Mouse (Mus musculus) liver (tissue): ENCODE data around the gene Dpp6.

Source experiments
- DNase-seq: peaks from one replicate; pipeline ENCODE4 v3.0.0-alpha.2; 2020; ENCODE audit warnings: mixed read lengths

Dpp6 gene

DNA sequence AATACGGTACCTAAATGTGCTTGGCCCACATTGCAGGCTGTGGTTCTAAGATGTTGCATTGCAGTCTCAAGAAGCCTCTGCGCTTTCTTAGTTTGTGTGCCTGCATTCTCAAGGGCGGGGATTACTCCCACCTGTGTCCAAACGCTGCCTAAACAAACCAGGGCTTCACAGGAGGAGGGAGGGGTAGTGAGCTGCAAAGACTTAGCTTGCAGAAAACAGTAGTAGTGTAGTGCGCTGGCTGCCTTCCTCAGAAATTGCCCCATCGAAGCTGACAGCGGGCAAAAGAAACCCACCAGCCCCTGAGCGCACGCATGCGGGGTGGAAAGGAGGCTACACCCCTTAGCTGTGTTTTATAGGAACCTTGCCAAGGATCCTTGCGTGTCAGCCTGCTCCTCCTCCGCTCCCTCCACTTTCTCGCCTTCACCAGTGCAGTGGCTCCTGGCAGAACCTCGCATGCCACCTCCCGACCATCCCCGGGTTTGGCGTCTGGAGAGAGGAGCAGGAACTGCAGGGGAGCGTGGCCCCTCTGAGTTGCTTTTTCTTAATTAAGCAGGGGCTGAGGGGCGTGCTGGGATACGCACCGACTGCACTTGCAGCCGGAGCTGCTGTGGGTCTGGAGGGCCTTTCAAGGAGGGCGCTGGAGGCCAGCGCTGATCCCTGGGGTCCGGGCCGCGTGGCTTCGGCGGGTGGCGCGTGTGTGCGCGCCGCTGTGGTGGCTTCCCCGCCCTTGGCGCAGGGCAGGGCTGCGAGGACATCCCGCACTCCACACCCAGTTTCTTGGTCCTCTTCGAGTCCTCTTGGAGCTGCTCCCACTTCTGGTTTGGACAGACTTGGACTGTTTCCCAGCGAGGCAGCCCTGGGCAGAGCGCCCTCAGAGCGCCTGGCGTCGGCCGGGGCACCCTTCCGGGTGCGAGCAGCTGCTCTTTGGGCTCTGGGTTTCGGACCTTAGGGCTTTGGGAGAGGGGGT lies at the start of gene Dpp6:
Gene Dpp6 (plus strand): TSS at position 229 of the 967 bp plus-strand sequence.
- DNase-seq, result no peak

DNA sequence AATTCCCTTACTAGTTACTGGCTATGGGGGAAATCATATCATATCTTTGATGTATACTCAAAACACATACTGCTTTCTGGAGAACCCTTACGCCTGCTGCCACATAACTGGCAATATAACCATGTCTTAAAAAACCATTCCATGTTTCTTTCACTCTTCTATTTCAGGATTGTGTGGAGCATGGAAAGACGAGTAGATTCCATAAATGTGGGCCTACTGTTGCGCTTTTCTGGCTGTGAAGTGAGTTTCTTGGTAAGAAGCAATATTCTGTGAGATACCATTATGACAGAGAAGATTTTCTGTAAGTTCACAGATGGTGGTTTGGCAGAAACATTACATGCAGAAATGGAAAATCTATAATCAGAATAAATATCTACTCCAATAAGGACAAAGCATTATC lies 33.0 kb upstream of the Dpp6 start:
- no peak for DNase-seq

- no peak for DNase-seq
These were observed 21.5 kb upstream of the Dpp6 start for GRCm38 (mm10) chr5:26795524-26795923.

DNA sequence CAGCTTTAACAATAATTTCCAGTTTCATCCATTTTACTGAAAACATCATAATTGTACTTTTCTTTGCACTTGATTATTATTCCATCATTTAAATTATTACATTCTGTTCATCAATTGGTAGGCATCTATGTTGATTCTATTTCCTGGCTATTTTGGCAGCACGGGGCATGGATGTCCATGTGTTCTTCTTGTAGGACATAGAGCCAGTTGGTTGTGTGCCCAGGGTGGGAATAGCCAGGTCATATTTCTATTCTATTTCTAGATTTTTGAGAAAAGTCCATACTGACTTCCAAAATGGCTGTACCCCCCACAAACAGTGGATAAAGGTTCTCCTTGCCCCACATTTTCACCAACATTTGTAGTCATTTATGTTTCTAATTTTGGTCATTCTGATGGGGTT lies 19.0 kb downstream of the Dpp6 start:
- DNase-seq, result no peak

GRCm38 (mm10) chr5:26841151-26841550 lies 24.1 kb downstream of the Dpp6 start:
- no peak for DNase-seq

GRCm38 (mm10) chr5:26854746-26855145 lies 37.7 kb downstream of the Dpp6 start:
- DNase-seq, result no peak

DNA sequence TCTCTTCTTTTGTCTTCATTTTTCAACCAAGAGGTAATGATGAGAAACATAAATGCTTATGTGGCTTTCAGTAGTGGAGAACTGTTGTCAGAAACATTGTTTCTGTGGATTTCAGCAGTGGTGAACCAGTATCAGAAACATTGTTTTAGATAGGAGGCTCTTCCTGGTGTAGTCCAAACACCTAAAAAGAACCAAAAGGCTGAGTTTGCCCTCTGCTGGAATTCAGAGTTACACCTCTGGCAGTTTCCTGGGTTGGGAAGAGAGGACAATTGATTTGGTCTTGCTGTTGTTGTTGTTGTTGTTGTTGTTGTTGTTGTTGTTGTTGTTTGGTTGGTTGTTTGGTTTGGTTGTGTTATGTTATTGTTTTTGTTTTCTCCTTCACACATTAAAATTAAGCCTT lies 58.4 kb downstream of the Dpp6 start:
- DNase-seq, result no peak

- DNase-seq, result no peak
These were observed 70.5 kb downstream of the Dpp6 start for GRCm38 (mm10) chr5:26887496-26887895.

GRCm38 (mm10) chr5:26888080-26888479 lies 71.1 kb downstream of the Dpp6 start:
- DNase-seq, result no peak

DNA sequence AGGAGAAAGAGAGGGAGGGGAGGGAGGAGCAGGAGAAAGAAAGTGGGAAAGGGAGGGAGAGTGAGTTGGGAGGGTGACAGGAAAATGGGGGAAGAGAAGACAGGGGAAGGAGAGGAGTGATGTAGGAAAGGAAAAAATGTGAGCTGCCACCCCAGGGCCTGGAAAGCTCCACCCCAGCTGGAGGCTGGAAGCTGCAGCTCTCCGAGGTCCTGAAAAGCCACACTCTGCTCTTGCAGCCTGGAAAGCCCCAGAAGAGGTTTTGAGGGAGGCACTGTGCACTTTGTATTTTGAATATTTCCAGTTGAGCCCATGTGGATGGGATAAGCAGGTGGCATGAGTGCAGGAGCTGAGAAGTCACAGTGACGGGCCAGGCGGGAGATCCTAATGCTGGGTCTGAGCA lies 77.3 kb downstream of the Dpp6 start:
- DNase-seq, result no peak

DNA sequence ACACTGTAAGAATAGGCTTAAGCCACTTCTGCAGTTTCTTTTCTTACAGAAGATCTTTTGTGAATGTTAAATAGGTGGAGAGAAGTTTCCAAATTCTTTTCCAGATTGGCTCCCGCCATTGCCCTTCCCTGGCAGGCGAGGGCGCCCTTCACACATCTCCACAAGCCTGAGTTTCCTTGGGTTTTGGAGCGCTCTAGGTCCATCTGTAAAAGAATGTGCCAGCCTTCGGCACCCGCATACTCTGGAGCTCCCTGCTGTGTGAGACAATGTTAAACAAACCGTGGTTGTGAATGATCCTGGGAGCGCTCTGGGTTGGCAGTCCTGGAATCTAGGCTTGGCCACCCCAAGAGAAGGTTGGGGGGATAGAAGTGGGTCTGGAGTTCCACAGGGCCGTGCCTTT lies 86.8 kb downstream of the Dpp6 start:
- no peak for DNase-seq

DNA sequence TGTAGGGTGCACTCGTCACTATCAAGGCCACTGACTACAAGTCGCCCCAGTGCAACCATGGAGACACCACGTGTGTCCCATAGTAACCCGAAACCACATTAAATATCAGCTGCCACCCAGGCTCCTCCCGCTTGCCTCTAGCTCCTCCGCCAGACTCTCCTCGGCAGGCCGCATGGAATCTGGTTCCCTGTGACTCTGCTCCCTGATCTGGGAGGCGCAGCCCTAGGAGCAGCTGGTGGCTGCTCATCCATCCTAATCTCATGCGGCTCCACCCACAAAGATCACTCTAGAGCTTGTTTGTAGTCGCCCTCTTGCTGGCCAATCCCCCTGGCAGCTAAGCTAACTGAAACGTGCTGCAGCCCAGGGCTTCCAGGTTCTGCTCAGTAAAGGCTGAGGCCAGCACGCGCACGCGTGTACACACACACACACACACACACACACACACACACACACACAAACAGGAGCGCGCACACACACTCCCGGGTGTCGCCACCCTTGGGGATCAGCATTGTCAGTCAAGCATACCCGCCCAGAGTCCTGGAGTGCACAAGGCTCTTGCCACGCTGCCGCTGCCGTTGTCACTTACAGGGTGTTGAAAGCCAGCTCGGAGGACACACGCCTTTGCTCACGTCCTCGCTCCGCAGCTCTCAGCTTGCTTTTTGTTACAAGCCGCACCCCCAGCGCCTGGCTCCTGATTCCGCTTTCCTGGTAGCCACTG lies 87.5 kb downstream of the Dpp6 start:
- peak; percentile 27 for DNase-seq

- no peak for DNase-seq
These were observed 90.1 kb downstream of the Dpp6 start for GRCm38 (mm10) chr5:26907151-26907550.

DNA sequence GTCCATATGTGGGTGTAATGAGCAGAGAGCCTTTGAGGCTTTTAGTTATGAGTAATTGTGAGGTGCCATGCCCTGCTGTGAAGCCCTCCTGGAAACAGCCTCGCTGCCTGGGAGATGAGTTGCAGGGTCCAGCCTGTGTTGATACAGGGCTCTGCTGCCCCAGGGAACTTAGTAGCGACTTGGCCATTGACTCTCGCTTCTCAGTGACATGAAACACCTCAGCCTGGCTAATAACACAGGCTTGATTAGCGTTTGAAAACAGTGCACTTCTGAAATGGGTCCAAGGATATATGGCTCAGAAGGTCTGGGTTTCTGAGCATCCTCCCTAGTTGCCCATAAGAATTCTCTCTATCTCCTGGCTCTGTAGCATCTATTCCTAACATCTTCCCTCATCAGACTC lies 91.6 kb downstream of the Dpp6 start:
- DNase-seq, result no peak

GRCm38 (mm10) chr5:26910353-26910752 lies 93.3 kb downstream of the Dpp6 start:
- DNase-seq, result no peak

DNA sequence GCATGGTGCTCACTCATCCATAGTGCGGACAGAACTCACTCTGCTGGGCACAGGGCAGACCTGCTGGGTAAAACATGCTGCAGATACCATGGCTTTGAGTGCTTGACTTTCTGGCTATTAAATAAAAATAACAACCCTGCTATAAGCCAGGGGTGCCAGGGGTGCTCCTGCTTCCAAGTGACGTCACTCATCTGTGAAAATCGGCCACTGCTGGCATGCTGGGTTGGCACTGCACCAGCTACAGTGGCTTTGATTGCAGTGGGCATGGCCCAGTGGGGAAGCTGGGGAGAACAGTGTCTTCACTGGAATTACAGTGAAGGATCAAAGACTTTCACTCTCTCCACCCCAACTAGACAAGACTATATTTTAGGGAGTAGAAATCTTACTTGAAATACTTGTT lies 95.0 kb downstream of the Dpp6 start:
- no peak for DNase-seq

DNA sequence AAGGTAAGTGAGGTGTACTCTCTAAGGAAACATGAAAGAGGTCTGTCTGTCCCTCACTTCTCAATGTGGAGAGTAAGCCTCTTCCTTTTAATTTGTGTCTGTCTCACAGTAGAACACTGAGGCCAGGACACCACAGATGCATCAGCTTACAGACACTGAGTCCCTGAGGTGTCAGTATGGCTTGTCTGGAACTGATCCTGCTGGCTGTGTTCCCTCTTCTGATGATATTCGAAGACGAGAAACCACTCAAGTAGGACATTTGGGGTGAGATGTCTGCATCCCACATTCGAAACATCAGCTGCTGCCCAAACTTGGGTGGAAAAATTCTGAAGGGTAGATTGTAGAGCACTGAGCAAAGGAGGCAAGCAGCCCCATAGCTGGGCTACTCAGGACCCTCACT lies 101.8 kb downstream of the Dpp6 start:
- DNase-seq, result no peak

- no peak for DNase-seq
These were observed 107.5 kb downstream of the Dpp6 start for GRCm38 (mm10) chr5:26924552-26924951.

DNA sequence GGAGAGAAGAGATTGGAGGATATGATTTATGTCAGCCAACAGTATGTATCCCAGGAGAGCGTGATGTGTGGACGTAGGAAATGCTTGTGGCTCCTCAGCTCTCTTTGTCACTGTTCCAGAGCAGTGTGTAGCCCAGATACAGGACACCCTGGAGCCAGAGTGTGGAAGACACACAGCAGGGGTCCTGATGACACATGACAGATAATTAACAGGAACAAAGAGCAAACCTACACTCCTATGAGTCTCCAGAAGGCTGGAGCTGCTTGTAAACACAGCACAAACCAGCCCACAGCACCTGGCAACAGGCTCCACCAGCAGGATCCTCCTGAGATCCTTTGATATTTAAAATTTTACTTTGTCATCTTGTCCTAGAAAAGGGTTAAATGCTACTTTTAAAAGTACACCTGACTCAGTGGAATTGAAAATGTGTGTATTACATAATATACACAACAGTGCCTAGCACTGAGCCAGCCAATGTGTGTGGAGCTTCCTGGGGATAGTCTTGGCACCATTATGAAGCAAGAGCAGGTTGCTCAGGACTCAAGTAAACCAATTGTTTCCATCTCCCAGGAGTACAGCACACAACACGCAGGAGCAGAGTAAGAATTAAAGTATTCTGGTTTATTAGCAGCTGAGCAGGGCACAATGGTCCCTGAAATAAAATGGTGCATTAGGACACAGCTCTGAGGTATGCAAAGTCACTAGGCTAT lies 115.6 kb downstream of the Dpp6 start:
- no peak for DNase-seq

DNA sequence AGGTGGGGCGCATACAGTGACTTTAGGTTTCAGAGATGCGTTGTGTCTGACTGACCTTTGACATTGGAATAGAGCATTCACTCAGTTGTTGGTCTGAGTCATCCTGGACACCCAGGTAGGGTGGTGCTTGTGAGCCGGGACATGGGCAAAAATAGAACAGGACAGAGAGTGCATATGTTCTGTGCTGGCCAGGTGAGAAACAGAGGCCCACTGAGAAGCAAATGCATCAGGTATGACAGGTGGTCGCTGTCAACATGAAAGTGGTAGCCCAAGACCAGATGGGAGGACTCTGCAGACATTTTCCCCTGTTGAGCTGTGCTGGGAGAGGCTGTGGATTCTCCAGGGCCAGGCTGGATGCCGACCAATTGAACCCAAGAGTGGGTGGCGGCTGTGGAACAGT lies 117.9 kb downstream of the Dpp6 start:
- DNase-seq, result no peak

DNA sequence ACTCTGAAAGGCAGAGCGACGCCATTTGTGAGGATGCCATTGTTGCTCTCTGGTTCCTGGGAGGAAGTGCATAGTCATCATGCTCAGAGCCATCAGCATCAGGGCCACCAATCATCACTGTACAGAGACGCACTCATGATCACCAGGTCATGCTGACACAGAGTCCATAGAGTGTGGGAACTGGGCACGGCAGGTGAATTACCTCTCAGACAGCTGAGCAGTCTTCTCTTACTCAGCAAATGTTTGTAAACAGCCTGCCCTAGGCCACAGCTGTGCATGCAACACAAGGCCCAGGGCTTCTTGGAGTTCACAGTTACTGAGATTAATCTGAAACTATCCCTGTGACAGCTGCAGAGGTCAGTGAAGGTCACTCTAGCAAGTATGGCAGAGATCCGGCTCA lies 124.5 kb downstream of the Dpp6 start:
- no peak for DNase-seq

- DNase-seq, result no peak
These were observed 128.3 kb downstream of the Dpp6 start for GRCm38 (mm10) chr5:26945169-26945920.
